ENCODE assay signal across 23 mouse cellular contexts in the genomic region with DNA sequence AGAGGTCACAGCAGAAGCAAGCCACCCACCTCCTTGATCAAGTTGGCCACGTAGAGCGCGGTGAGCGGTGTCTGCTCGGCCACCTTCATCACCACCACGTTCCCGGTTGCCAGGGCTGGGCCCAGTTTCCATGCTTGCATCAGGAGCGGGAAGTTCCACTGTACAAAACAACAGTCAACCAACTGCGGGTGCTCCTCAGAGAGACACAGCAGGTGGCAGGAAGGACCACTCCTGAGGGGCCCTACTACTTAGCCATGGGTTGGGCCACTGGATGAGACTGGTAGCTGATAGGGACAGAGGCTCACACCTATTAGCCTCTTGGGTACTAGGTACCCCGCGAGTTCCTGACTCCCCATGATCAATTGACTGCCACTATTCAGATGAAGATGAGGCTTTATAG. TPM values are rescaled to one million over a fixed set of nuclear protein-coding genes. Genes with fewer than 3 reads are reported as not detected.
"Had no signal": no experiment of that assay in that cellular context is flagged by ENCODE, and none has a peak within 500 bp of the region (broad histone marks: within the 10 kb centered on the region; RNA-seq: fewer than 3 reads in every experiment).

No protein-coding gene starts in this region.

- DNase-seq: gastrocnemius, adult 2 months; gastrocnemius, postnatal 10 days; gastrocnemius, postnatal 25 days; heart, adult 18-20 months; heart, postnatal 10 days; heart, postnatal 36 days; kidney, adult 11 months; kidney, adult 2 months; kidney, adult 9 months; kidney, postnatal 14 days; kidney, postnatal 36 days; layer of hippocampus, adult 9-11 months; layer of hippocampus, postnatal 36 days; liver; liver, embryonic 13.5 days had no signal

RNA-seq across cellular contexts. Expression of gene Gm42878, which starts 30.6 kb away (rescaled TPM):
- total RNA-seq: gastrocnemius, adult 2 months; gastrocnemius, postnatal 10 days; gastrocnemius, postnatal 25 days; heart, adult 18-20 months; heart, adult 8-10 months; heart, postnatal 10 days; heart, postnatal 36 days; hematopoietic stem cell, adult 5-6 weeks; hindbrain, postnatal 0 days; layer of hippocampus, adult 18-20 months; layer of hippocampus, postnatal 14 days; left cerebral cortex, adult 18-20 months; left cerebral cortex, postnatal 14 days; left cerebral cortex, postnatal 36 days had no signal
